Mouse (Mus musculus) megakaryocyte, embryonic 14.5 days (primary cell): Measurements from ENCODE around the gene Hdac4.

ENCODE experiments used
- FLI1 ChIP-seq: IDR thresholded peaks from 2 replicates; pipeline ENCODE4 v1.6.1; 2012; ENCODE audit warnings: low read length, inconsistent platforms, mixed read lengths
- GATA1 ChIP-seq: IDR thresholded peaks from 3 replicates; pipeline ENCODE4 v1.6.1; 2012; ENCODE audit warnings: mixed read lengths, low read length, inconsistent platforms, borderline replicate concordance

DNA sequence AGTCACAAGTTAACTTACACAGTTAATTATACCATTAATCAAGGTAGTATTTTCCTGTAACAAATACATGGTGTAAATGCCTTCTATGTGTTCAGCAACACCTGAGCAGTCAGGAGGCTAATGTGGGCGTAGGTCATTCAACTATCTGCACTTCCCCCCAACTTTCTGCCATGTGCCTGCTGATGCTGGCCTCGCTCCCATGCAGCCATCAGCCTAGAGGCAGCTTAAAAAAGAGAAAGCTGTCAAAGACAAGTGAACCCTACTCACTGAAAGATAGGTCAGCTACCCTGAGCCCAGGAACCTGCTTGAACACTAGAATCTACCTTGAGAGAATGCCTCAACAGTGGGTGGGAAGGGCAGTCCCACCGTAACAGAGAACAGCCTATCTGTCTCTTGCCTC lies 81.4 kb downstream of the Hdac4 start:
- no peak for TF ChIP-seq GATA1
- TF ChIP-seq FLI1, result no peak
